Mouse (Mus musculus): ENCODE results near the gene Rbfox1. TPM values are rescaled to one million over a fixed set of nuclear protein-coding genes. Genes with fewer than 3 reads are reported as not detected.

Rbfox1 gene
- total RNA-seq, 1 experiment from 2014 or later: not detected

DNA sequence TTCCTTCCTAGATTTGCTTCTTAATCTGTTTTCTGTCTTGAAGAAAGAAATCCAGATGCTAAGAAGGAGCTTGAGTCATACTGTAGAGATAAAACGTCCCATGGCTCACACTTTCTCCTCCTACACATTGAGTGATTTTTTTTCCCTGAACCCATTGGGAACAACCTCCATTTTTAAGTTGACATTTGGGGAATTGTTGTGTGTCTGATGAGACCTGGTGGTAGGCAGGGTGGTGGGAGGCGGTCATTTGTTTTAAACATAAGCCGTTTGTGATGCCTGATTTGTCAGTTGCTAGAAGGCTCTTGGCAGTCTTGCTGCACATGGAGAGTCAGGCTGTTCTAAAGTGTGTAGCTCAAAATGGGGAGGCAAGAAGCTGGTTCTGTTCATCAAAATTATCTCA lies 76.6 kb downstream of the Rbfox1 start:
- ATAC-seq (ENCODE audit: extremely low read depth, insufficient number of reproducible peaks, low FRiP score, poor library complexity, severe bottlenecking): no peak

DNA sequence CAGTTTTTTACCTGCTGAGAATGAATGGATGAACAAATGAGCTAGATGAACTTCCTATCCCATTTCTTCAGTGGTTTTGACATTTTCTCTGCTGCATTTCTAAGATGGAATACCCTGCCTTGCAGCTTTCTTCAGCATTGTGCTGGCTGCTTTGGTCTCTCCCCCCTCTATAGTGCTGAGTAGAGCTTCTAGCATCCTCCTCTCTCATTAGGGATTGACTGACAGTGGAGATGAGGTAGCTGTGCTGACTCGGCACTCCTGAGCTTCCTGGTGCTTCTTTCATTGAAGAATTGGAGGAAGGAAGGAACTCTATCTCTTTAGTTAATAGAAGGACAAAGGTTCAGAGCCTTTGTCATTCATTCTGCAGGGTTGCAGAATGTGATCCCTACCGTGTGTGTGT lies 89.0 kb downstream of the Rbfox1 start:
- ATAC-seq (ENCODE audit: extremely low read depth, insufficient number of reproducible peaks, low FRiP score, poor library complexity, severe bottlenecking): no peak

GRCm38 (mm10) chr16:5992045-5993011 lies 107.2 kb downstream of the Rbfox1 start:
- no peak for ATAC-seq (ENCODE audit: extremely low read depth, insufficient number of reproducible peaks, low FRiP score, poor library complexity, severe bottlenecking)

GRCm38 (mm10) chr16:5997136-5997535 lies 112.0 kb downstream of the Rbfox1 start:
- ATAC-seq (ENCODE audit: extremely low read depth, insufficient number of reproducible peaks, low FRiP score, poor library complexity, severe bottlenecking): no peak

DNA sequence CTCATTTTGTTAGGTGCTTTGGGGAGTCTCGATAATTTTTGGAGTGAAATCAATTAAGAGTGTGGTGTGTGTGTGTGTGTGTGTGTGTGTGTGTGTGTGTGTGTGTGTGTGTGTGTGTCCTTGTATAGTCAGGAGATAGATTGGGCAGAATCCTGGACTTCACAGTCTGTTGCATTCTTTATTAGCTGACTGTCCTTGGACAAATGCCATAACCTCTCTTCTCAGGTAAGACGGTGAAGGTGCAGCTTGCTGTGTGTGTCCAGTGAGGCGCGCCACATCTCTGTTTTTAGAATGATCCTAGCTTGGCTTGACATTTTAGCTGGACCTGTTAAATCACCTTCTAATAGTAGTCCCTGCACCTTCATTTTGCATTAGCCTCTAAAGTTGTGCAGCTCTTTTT lies 112.5 kb downstream of the Rbfox1 start:
- ATAC-seq (ENCODE audit: extremely low read depth, insufficient number of reproducible peaks, low FRiP score, poor library complexity, severe bottlenecking): no peak

DNA sequence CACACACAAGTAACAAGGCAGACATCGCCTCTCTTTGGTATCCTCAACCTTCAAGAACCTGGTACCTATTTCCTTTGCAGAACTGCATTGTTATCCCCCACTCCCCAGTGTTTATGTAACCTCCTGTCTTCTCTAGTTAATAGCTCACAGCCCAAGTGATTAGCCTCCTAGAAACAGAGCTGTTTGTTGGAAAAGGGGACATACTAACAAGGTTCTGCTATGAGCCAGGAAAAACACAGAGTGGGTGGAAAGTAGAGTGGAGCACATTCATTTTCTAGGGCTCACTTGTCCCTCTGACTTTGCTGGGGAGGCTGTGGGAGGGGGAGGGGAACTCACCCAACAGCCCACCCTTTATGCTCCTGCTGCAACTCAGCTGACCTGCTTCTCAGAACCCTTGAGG lies 114.9 kb downstream of the Rbfox1 start:
- ATAC-seq (ENCODE audit: extremely low read depth, insufficient number of reproducible peaks, low FRiP score, poor library complexity, severe bottlenecking): no peak

DNA sequence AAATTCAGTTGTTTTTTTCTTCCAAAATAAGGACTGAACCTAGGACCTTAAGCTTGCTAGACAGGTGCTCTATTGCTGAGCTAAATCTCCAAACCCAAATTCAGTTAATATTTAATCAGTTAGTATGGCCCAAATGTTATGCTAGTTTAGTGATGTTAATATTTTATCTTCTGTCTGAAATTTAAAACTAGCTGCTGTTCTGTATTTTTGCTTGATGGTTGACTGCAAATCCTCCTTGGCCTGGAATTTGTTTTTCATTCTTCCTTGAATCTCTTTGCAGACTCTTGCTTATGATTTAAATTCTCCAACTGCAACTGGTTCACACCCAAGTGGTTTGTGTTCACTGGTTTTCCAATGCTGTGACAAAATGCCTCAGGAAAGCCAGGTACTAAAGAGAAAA lies 121.8 kb downstream of the Rbfox1 start:
- no peak for ATAC-seq (ENCODE audit: extremely low read depth, insufficient number of reproducible peaks, low FRiP score, poor library complexity, severe bottlenecking)

- no peak for ATAC-seq (ENCODE audit: extremely low read depth, insufficient number of reproducible peaks, low FRiP score, poor library complexity, severe bottlenecking)
Measured at GRCm38 (mm10) chr16:6012853-6013252, 127.7 kb downstream of the Rbfox1 start.

- no peak for ATAC-seq (ENCODE audit: extremely low read depth, insufficient number of reproducible peaks, low FRiP score, poor library complexity, severe bottlenecking)
Measured at GRCm38 (mm10) chr16:6018639-6019038, 133.5 kb downstream of the Rbfox1 start.

DNA sequence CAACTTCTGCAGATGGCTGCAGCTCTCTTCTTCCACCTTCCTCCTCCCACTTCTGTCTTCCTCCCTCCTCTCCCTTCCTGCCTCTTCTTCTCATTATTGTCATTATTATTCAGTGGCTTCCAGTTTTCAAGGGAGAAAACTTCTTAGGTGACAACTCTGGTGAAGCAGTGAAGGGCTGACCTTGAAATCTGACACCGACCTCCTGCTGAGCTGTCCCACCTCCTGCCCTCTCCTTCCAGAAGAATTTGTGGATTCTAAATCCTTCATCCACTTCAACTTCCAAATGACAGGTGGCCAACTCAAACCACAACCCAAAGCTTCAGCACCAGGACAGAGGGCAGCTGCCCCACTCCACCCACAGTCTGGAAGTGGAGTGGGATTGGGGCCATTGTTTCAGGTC lies 134.2 kb downstream of the Rbfox1 start:
- ATAC-seq (ENCODE audit: extremely low read depth, insufficient number of reproducible peaks, low FRiP score, poor library complexity, severe bottlenecking): no peak

GRCm38 (mm10) chr16:6031280-6031679 lies 146.1 kb downstream of the Rbfox1 start:
- no peak for ATAC-seq (ENCODE audit: extremely low read depth, insufficient number of reproducible peaks, low FRiP score, poor library complexity, severe bottlenecking)

GRCm38 (mm10) chr16:6032563-6032962 lies 147.4 kb downstream of the Rbfox1 start:
- no peak for ATAC-seq (ENCODE audit: extremely low read depth, insufficient number of reproducible peaks, low FRiP score, poor library complexity, severe bottlenecking)

GRCm38 (mm10) chr16:6034876-6035275 lies 149.7 kb downstream of the Rbfox1 start:
- ATAC-seq (ENCODE audit: extremely low read depth, insufficient number of reproducible peaks, low FRiP score, poor library complexity, severe bottlenecking): no peak

GRCm38 (mm10) chr16:6037009-6037408 lies 151.9 kb downstream of the Rbfox1 start:
- no peak for ATAC-seq (ENCODE audit: extremely low read depth, insufficient number of reproducible peaks, low FRiP score, poor library complexity, severe bottlenecking)

GRCm38 (mm10) chr16:6042766-6043165 lies 157.6 kb downstream of the Rbfox1 start:
- no peak for ATAC-seq (ENCODE audit: extremely low read depth, insufficient number of reproducible peaks, low FRiP score, poor library complexity, severe bottlenecking)

DNA sequence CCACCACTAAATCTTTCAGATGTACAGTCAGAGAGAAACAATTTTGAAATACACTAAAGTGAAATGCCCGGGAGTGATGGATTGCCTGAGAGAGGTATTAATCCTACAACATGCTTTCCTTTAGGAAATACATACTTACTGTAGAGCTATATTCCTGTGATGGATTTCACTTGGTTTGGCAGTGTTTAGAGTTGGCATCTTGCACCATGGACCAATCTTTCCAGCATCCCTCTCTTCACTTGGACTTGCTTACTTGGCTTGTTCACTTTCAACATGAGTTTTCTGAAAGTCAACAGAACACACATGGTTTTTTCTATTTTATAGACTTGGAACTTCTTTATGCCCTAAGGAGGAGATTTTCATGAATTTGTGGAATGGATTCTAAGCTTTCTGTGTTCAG lies 163.4 kb downstream of the Rbfox1 start:
- ATAC-seq (ENCODE audit: extremely low read depth, insufficient number of reproducible peaks, low FRiP score, poor library complexity, severe bottlenecking): no peak

DNA sequence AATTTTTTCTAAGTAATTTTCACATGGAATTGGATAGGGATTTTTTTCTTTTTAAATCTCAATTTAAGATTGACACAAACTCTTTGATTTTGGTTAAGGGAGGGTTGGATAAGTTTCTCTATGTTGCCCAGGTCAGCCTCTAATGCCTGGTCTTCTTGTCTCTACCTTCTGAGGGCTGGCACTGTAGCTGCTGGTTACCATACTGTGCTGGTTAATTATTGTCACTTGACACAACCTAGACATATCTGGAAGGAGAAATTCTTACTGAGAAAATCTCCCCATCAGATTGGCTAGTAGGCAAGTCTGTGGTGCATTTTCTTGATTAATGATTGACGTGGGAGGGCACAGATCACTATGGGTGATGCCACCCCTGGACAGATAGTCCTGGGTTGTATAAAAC lies 177.3 kb downstream of the Rbfox1 start:
- ATAC-seq (ENCODE audit: extremely low read depth, insufficient number of reproducible peaks, low FRiP score, poor library complexity, severe bottlenecking): no peak

DNA sequence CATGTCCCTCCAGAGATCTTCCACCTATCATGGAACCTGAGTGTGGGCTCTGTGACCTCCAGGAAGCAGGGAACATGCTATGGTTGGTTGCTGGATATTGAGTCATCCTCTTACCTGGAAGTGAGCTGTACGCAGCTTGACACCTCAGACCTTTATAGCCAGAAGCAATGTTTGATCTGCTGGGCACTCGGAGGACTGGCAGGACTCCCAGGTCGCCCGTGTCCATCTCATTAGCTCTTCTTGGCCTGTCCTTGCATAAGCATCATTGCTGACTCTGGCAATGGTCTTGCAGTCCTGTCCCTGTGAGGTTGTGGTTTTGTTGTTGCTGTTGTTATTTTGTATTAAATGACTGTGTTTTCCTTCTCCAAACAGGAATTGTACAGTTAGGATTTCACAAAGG lies 180.3 kb downstream of the Rbfox1 start:
- no peak for ATAC-seq (ENCODE audit: extremely low read depth, insufficient number of reproducible peaks, low FRiP score, poor library complexity, severe bottlenecking)

GRCm38 (mm10) chr16:6075442-6076050 lies 190.4 kb downstream of the Rbfox1 start:
- no peak for ATAC-seq (ENCODE audit: extremely low read depth, insufficient number of reproducible peaks, low FRiP score, poor library complexity, severe bottlenecking)

GRCm38 (mm10) chr16:6079017-6079416 lies 193.9 kb downstream of the Rbfox1 start:
- no peak for ATAC-seq (ENCODE audit: extremely low read depth, insufficient number of reproducible peaks, low FRiP score, poor library complexity, severe bottlenecking)
